Mouse (Mus musculus) adrenal gland, adult 2 months (tissue): ENCODE results near the gene Acvr2a. TPM values are rescaled to one million over a fixed set of nuclear protein-coding genes. Genes with fewer than 3 reads are reported as not detected.
"Not testable (repeated sequence)": the region's sequence is repeated elsewhere in the genome, so short reads cannot be mapped to it uniquely, and the experiment has no call there.

Source experiments
- DNase-seq: peaks from one replicate; pipeline ENCODE4 v3.0.0; 2021
- long read RNA-seq: library from polyadenylated mRNA; stranded (forward); transcript quantifications from one replicate; pipeline ENCODE4 v2.0.0, GENCODE M21; 2021
- polyA plus RNA-seq: library from polyadenylated mRNA; depleted of rRNA; stranded (reverse); fragments of >200 nt; gene quantifications from 2 replicates; pipeline ENCODE4 v1.2.3, GENCODE M21; 2012; rRNA removed
- total RNA-seq, 2 experiments: library from RNA; stranded (reverse); gene quantifications; 2 replicates each; pipeline ENCODE4 v1.2.3; 2021

Gene Acvr2a
- total RNA-seq = 10 to 100 TPM; 15.3 to 18.5 TPM
- 3.6 and 4.0 TPM in 2 replicates for polyA plus RNA-seq
- long read RNA-seq, full-length matches to known transcripts = 2 of 3 reads
- long read RNA-seq, partial matches to known transcripts = 0 of 3 reads
- long read RNA-seq, other reads (novel, unspliced or antisense) = 1 of 3 reads

GRCm38 (mm10) chr2:48813371-48814222 is at the start of gene Acvr2a:
Acvr2a (plus strand) TSS chr2:48814109.
- peak; percentile 96 for DNase-seq

DNA sequence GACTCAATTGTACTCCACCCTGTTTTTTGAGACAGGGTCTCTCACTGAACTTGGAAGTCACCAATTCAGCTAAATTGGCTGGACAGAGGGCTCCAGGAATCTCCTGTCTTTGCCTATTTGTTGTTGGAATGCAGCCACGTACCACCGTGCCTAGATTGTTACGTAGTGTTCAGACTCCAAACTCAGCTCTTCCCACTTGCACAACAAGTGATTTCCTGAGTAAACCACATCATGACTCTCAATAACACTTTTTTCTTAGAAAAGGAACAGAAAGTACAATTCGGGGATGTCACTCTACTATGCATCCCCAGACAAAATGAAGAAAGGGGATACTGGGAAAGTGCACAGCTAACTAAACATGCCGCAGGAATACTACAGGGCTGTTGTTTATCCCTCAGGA is 47.4 kb upstream of the Acvr2a start:
- no peak for DNase-seq

DNA sequence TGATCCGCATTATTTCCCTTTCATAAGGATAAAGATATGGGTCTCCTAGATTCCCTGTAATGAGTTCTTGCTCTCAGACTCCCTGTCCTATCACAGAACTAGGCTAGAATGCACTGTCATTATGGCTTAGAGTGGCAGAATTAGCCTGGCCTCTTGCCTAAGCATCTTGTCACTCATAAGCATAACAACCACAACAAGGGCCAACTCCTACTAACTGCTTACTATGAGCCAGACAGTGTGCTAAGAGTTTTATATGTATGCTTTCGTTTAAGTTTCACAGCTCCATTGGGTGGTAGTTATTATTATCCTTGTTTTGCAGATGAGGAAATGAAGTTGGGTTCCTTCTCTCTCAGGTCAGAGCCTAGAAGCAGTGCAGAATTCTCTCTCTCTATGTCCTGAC is 46.1 kb upstream of the Acvr2a start:
- no peak for DNase-seq

DNA sequence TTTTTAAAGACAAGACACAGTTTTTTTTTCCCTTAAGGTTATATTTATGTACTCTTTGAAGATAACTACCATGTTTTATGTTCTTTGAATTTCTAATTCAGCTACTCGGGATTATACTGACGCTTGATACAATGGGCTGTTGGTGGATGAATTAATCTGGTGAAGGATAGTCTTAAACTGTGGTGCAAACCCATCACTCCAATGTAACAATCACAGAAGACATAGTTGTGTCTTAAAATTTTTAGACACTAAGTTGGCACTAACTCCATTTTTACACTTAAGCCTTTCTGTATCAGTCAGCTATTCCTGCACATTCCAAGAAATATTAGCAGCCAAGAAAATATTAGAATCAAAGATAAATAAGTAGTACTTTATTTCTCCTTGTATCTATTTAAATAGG is 45.7 kb upstream of the Acvr2a start:
- no peak for DNase-seq

- DNase-seq = no peak
These were observed 43.8 kb upstream of the Acvr2a start for GRCm38 (mm10) chr2:48770100-48770499.

DNA sequence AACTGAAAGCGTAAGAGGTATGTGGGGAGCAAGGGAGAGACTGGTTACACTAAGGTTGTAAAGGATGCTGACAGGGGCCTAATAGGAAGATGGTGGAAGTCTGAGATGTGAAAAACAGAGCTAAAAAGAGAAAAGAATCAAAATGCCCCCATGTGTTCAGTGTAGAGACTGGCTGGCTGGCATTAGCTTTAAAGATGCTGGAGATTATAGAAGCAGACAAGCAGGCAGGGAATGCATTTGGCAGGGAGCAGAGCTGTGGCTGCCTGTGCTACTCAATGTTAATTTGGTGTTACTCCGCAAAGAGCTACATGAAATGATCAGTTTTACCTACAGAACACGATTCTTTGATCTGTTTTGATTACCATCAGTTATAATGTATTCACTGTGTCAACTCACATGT is 43.3 kb upstream of the Acvr2a start:
- no peak for DNase-seq

- DNase-seq = no peak
These were observed 38.6 kb upstream of the Acvr2a start for GRCm38 (mm10) chr2:48775281-48775680.

DNA sequence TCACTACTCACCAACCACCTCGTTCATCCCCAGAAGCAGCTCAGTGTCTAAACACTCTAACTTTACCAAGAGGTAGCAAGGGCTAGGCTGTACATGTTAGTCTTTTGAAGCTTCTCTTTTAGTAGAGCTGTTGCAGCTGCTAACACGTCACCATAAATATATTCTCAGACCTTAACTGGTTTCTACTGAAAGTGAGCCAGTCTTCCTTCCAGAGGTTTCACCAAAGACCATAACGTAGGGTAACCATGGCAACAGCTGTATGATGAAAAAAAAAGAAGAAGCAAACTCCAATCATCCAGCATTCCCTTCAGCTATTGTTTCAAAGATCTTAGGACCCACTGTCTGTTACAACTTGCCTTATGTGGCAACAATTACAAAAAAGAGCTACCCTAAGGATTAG is 25.0 kb upstream of the Acvr2a start:
- DNase-seq = no peak

- peak; percentile 67 for DNase-seq
These were observed 522 bp downstream of the Acvr2a start for GRCm38 (mm10) chr2:48814223-48815038.

DNA sequence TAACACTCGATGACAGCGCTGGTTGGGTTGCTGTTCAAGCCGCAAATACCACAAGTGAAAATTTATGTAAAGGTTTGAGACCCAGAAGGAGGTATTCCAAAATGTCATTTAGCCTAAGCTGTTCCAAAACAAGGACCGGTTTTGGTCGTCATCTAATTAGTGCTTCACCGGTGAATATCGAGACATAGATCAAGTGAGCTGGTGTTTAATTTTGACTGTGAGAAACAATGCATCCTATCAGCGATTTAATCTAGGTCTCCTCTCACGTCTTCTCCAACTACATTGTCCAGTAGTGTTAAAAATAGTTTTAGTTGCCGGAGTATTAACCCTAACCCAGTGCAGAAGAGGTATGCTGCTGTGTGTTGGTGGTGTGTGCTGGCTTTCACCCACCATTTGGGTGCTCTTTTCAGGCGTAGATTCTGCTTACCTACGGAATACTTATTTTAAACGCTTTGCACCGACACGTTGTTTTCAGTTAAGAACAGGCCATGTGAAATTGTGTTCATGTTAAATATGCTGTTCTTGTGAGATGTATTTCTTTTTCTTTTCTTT is 1.2 kb downstream of the Acvr2a start:
- no peak for DNase-seq

- no peak for DNase-seq
These were observed 2.5 kb downstream of the Acvr2a start for GRCm38 (mm10) chr2:48816141-48817028.

- DNase-seq = no peak
These were observed 12.0 kb downstream of the Acvr2a start for GRCm38 (mm10) chr2:48825878-48826277.

- DNase-seq = no peak
These were observed 12.5 kb downstream of the Acvr2a start for GRCm38 (mm10) chr2:48826380-48826779.

GRCm38 (mm10) chr2:48830492-48830891 is 16.6 kb downstream of the Acvr2a start:
- no peak for DNase-seq

GRCm38 (mm10) chr2:48832305-48832704 is 18.4 kb downstream of the Acvr2a start:
- DNase-seq = no peak

- no peak for DNase-seq
These were observed 20.1 kb downstream of the Acvr2a start for GRCm38 (mm10) chr2:48833884-48834450.

- DNase-seq = no peak
These were observed 27.9 kb downstream of the Acvr2a start for GRCm38 (mm10) chr2:48841611-48842470.

DNA sequence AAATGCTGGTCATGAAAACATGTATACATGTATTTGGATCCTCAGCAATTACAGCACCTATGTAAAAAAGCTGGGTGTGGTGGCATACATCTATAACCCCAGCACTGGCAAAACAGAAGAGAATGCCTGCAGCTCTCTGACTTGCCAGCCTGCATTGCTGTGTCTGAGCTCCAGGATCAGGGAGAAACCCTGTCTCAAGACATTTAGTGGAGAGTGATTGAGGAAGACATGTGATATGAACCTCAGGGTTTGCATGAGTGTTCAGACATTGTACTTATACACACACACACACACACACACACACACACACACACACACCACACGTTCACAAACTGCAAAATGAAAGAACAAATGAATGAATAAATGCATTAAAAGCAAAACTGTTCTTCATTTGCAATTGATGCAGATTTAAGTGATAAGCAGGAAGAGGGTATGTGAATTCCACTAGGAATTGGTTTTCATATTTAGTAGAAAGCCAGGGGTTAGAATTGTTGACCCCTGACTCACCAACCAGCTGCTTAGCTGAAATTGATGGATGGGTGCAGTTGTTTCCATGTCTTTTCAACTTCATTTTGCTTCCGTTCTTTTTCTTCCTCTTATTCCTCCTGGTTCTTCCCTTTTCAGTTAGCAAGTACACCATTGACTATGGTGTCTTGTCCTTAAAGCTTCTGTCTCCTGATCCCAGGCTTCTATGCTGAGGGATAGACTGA is 32.9 kb downstream of the Acvr2a start:
- peak; percentile 18 for DNase-seq

GRCm38 (mm10) chr2:48865596-48865995 is 51.7 kb downstream of the Acvr2a start:
- not testable (repeated sequence) for DNase-seq
